Mouse (Mus musculus) left cerebral cortex, adult 6 months (tissue): Measurements from ENCODE around the gene Tcf20. TPM values are rescaled to one million over a fixed set of nuclear protein-coding genes. Genes with fewer than 3 reads are reported as not detected.

ENCODE experiments used
- long read RNA-seq, 2 experiments: library from polyadenylated mRNA; unstranded; transcript quantifications; one replicate each; pipeline ENCODE4 v2.0.0; 2019 to 2020
- polyA plus RNA-seq: library from polyadenylated mRNA; unstranded; fragments of <200 nt; fragmentation: Nextera tagmentation; gene quantifications from 2 replicates; pipeline ENCODE4 v1.2.3, GENCODE M21; 2021

The Tcf20 gene
- 22.2 and 25.0 TPM in 2 replicates for polyA plus RNA-seq
- long read RNA-seq, experiment 1, partial matches to known transcripts: 16 of 22 reads
- long read RNA-seq, experiment 1, other reads (novel, unspliced or antisense): 6 of 22 reads
- long read RNA-seq, experiment 2, partial matches to known transcripts: 2 of 19 reads
- long read RNA-seq, experiment 2, other reads (novel, unspliced or antisense): 17 of 19 reads

GRCm38 (mm10) chr15:82987732-82988112, at the start of gene Tcf20:
TSS of gene Tcf20 (minus strand) at chr15:82987872.

GRCm38 (mm10) chr15:83032981-83033541, 45.4 kb upstream of the Tcf20 start, which contains the start of gene Nfam1:
TSS of gene Nfam1 (minus strand) at chr15:83033306.

GRCm38 (mm10) chr15:82794277-82794676, 193.4 kb downstream of the Tcf20 start, which contains the start of gene Cyp2d26:
TSS of gene Cyp2d26 (minus strand) at chr15:82794294.

GRCm38 (mm10) chr15:82763631-82764420, 223.8 kb downstream of the Tcf20 start, which contains the start of gene Cyp2d40:
TSS of gene Cyp2d40 (minus strand) at chr15:82764183.

Other genes starting within 250 kb of the Tcf20 start
- not detected in 2 replicates for gene Cyp2d40, start 223.7 kb downstream of the Tcf20 start, polyA plus RNA-seq
- not detected in 2 replicates for gene Cyp2d26, start 193.6 kb downstream of the Tcf20 start, polyA plus RNA-seq
- 1.5 and 2.0 TPM in 2 replicates for gene Nfam1, start 45.4 kb upstream of the Tcf20 start, polyA plus RNA-seq
- gene Serhl, start 101.6 kb upstream of the Tcf20 start, polyA plus RNA-seq: 17.7 and 23.1 TPM in 2 replicates
- gene Rrp7a, start 134.9 kb upstream of the Tcf20 start, polyA plus RNA-seq: 78.8 and 142 TPM in 2 replicates
- 42.1 and 48.7 TPM in 2 replicates for gene Poldip3, start 161.5 kb upstream of the Tcf20 start, polyA plus RNA-seq
- gene Cyb5r3, start 184.7 kb upstream of the Tcf20 start, polyA plus RNA-seq: 78.9 and 90.4 TPM in 2 replicates